Mouse (Mus musculus) G1E (cell line): Measurements from ENCODE around the gene Tnip3.

Experiments used
- CTCF ChIP-seq: IDR thresholded peaks from 2 replicates; pipeline ENCODE4 v1.5.1; 2012; ENCODE audit warnings: low read depth, low read length, inconsistent platforms, mixed read lengths
- GATA1 ChIP-seq: IDR thresholded peaks from 2 replicates; pipeline ENCODE4 v1.6.1; 2012; ENCODE audit warnings: borderline replicate concordance, low read length, inconsistent platforms, mixed read lengths

- TF ChIP-seq CTCF, result no peak
- TF ChIP-seq GATA1, result no peak
These were observed 53.2 kb downstream of the Tnip3 start for GRCm38 (mm10) chr6:65578151-65578973.
